Mouse (Mus musculus) embryo, embryonic 11.5 days (tissue): Measurements from ENCODE around the gene Tbl3.
"Not testable (repeated sequence)": the region's sequence is repeated elsewhere in the genome, so short reads cannot be mapped to it uniquely, and the experiment has no call there.

Experiments used
- DNase-seq: peaks from one replicate; pipeline ENCODE4 v3.0.0-alpha.2; 2012; ENCODE audit warnings: low read depth, low spot score

Gene Tbl3

DNA sequence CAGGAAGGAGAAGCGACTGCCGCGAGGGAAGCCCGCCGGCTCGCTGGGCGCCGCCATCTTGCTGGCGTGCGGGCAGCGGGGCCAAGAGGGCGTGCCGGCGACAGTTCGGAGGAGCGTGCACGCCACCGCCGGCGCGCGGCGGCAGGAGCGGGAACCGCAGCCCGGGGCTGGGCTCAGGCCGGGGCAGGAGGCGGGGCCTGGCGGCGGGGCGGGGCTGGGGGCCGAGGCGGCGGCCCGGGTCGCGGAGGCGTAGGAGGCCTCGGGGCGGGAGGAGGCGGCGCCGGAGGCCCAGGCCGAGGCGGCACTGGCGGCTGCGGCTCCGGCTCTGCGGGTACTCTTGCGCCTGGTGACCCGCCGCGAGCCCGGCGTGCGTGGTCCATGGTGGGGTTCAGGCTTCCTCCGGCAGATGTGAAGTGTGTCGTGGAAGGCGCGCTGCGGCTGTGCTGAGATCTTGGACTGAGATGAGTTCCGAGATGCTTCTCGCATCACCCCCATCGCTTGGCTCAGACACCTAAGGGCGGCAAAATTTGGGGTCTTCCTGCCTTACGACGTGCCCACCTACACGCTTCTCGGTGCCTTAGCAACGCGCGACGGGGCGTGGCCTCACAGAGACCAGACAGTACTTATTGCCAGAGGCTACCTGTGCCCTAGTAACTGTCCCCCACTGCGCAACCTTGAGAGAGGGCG lies 11.3 kb downstream of the Tbl3 start, which contains the start of the genes Gfer and Noxo1:
Gene Gfer (minus strand): TSS at position 146 of the 687 bp plus-strand sequence.
Gene Noxo1 (plus strand): TSS at position 224 of the 687 bp plus-strand sequence.
- DNase-seq = peak; percentile 80

DNA sequence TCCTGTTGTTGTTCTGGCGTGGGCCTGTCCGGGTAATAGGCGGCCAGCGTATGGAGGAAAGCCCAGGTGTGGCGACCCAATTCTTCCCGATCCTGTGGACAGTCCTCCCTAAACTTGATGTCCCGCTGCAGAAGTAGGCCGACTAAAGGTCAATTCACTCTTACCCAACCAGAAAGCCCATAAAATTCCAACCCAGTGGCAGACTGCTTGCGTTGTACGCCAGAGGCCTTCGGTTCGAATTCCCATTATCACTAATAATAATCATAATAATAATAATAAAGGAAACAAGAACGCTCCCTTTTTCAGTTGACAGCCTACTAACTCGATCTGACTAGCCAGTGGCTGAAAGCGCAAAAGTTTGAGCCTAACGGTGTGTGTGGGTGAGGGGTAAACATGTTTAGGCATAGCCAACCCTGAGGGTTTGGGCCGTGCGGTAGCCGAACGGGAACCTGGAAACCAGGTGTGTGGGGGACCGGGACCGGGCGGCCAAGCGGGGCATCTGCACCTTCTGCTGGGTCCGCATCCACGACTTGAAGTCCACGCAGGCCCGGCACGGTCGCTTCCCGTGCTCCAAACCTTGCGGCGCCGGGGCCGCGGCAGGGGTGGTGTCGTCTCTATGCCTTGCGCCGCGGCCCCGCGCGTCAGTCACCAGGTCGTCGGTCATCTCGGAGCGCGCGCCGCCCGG lies 12.0 kb downstream of the Tbl3 start:
- no peak for DNase-seq

DNA sequence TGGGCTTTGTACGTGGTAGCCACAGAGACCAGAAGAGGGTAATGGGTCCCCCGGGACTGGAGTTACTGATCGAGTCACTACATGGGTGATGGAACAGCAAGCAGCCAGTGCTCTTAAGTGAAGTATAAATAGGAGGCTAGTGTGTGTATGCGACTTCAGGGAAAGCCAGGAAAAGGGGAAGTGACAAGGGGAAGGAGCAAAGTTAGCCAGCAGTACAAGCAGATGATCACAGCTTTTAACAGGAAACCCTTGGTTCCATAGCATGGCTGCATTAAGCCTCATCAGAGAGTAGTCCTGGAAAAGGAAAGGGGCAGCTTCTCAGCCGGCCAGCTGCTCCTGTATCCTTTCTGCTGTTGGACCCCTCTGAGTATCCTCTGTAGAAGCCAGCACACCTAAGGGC lies 15.1 kb downstream of the Tbl3 start:
- DNase-seq = no peak

DNA sequence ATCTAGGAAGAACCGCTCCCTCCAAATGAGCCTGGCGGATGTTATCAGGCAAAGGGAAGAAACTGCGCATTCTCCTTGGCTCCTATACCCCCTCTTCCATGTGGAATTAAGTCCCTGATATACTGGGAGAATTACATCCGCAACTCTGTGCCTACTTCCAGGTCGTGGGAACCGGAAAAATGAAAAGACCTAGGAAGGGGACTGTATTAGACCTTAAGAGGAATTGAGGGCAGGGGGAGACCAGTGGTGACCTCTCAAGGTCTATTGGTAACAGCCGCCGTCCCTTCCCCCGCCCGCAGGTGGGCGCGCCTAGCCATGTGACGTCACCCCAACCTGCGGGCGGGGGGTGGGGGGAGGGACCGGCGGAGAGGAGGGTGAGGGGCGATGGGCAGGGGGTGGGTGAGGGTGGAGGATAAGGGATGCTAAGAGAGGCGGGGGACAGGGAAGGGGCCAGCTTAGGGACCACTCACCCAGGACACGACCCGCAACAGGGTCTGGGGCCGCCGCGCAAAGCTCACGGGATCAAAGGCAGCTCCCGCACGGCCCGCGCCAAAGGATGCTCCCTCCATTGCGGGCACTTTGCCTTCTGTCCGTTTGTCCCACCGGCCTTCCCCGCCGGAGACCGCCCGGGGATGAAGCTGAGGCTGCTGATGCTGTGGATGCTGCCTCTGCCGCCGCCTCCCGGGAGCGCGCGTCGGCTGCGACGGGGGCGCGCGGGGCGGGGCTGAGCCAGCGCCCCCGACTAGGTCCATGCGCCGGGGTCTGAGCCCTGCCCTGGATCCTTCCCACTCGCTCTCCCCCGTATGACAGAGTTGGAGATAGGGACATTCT lies 18.0 kb downstream of the Tbl3 start, which contains the start of gene Syngr3:
Gene Syngr3 (minus strand): TSS at position 705 of the 831 bp plus-strand sequence.
- DNase-seq = no peak

DNA sequence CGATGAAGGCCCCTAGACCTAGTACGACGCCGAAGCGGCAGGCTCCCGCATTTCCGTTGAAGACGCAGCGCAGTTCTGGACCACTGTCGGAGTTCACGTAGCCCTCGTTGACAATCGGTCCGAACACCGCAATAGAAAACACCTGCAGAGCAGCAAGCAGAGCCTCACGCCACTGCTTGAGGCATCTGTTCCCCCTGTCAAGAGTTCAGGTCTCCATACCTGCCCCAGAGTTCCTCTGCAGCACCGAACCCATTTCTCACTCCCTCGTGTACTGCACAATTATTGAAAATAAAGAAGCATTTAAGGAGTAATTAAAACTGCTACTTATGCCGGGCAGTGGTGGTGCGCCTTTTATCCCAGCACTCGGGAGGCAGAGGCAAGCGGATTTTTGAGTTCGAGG lies 19.9 kb downstream of the Tbl3 start:
- no peak for DNase-seq

DNA sequence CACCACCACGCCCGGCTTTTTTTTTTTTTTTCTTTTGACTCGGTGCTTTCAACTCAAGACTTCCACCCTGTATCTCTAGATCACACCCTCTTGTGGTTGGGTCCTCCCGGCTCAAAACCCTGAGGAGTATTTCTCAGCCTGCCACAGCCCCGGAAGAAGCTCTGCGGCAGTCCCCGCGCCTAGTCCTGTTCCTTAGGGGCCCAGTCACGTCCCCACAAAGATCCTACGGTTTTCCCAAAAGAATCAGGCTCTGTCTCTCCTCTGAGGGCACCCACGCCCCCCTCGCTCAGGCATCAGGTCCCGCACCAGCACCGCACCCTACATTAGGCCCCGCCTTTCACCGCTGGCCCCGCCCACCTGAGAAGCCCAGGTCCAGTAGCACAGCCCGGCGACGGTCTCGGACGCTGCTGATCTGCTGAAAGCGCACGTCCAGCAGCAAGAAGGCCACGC lies 20.3 kb downstream of the Tbl3 start:
- no peak for DNase-seq

DNA sequence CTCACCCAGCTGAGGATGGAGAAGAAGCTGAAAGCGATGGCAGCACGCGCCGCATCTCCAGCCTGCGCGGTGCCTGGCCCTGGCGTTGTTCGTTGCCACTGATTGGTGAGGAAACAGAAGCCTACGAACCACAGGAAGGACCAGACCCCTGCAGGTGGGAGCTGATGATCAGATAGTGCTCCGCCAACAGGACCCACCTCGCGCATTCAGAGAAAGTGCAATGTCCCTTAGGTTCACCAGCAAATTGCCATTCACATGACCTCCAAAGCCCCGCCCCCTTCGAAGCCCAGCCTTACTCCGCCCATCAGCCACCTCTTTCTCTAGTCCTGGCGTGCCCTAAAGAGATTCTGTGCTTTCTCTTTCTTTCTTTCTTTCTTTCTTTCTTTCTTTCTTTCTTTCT lies 20.9 kb downstream of the Tbl3 start:
- DNase-seq = no peak

DNA sequence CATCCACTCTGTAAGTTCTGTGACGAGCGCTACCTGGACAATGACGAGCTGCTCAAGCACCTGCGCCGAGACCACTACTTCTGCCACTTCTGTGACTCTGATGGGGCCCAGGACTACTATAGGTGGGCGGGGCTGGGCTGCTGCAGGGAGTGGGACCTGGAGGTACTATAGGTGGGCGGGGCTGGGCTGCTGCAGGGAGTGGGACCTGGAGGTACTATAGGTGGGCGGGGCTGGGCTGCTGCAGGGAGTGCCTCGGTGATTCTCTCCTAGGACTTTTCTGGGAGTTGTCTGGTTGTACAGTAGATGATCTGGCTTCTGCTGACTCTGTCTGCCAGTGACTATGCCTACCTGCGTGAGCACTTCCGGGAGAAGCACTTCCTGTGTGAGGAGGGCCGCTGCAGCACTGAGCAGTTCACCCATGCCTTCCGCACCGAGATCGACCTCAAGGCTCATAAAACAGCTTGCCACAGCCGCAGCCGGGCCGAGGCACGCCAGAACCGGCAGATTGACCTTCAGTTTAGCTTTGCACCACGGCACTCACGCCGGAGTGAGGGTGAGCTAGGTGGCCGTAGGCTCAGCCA lies 29.9 kb downstream of the Tbl3 start:
- DNase-seq = no peak

DNA sequence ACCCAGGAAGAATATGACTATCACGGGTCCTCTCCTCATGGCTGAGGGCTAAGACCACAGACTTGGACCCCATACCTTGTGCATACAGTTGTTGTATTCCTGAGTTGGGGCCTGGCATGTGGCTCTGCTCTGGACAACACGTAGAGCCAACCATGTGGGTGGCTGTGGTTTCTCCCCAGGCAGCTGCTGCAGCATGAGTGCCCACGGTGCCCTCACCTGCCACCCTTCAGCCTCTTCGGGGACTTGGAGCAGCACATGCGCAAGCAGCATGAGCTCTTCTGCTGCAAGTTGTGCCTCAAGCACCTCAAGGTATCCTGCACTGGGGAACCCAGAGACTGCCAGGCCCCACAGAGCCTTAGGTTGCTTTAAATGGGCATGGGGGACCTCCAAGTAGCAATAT lies 30.6 kb downstream of the Tbl3 start:
- no peak for DNase-seq

DNA sequence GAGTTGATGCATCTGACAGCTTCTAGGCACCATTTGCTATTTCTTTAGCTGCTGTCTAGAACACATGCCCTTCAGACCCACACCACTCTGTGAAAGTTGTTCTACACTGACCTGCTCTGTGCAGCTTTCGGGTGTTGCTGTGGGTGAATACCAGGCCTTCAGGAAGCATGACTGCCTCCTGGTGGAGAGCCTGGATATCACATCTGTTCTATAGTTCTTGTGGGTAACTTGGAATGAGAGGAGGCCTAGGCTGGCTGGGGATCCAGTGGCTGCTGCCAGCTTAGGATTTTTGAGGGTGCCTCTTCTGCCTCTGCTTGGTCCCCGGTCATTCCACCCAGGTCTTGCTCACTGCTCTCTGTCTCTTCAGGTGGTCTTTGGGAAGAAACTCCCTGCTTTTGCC lies 31.3 kb downstream of the Tbl3 start:
- DNase-seq = peak; percentile 56

DNA sequence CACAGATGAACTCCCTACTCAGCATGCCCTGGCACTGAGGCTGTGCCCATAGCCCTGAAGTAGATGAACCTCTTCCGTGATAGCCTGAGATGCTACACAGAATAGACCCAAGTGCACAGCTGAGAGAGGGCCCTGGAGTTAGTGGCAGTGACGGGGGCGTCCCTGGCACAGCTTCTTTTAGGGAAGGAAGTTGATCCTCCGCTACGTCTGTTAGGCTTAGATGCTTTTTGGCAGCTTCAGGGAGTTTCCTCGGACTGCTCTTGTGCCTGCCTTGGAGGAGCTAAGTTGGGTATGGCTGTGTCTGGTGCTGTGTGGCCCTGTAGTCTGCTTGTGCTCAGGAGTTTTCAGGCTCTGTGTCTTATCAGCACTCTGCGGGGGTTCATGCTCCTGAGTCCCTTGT lies 33.2 kb downstream of the Tbl3 start:
- DNase-seq = no peak

DNA sequence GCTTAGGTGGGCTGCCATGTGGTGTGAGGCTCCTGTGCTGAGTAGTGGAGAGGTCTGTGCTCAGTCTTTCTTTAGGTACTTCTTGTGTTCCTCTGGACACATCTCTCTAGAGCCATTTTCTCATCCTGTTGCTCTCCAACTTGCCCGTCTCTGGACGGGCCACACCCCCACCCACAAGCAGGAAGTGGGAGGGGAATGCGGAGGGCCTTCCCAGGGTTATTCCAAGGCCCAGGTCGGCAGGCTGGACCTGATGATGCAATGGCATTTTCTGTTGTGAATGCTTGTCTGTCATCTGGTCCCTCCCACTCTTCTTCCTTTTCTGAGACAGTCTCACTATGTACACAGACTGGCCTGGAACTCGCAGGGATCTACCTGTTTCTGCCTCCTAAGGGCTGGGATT lies 35.3 kb downstream of the Tbl3 start:
- no peak for DNase-seq

DNA sequence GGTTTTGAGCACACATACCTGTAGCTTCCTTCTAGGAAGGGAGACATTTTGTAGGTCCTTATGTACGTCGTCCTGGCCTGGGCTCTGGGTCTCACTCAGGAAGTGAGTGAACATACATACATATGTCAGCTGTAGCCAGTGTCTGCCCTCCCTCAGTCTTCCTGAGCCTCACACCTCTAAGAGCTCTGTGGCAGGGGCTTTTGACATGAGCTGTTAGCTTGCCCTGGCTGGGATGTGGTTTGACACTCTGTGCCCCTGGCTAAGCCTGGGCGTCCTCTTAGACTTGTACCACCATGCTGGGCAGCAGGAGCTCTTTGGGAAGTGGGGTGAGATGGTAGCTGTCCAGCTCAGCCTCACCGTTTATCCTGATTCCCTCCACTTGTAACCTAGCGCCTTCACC lies 36.1 kb downstream of the Tbl3 start:
- no peak for DNase-seq

DNA sequence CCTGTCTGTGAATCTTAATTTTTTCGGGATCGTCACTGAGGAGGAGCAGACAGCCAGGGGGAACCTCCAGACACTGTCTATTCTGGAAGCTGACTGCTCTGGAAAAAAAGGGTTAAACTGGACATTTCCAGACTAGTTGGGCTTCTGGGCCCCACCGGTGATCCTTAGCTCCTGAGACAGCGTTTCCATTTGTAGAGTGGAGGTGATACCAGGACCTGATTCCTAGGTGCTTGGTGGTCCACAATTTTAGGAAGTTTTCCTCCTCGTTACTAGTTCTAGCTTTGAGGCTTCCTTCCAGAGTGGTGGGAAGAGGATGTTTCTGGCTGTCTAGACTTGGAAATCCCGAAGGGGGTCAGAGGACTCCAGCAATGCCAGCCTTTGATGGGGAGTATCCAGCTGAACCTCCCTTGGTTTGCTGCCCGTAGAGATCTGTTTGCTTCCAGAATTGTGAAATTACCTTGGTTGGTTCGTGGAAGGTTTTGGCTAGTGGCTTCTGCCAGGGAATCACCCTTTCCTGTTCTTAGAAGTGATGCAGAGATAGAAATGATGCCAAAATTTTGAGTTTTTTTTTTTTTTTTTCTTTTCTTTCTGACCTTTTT lies 37.1 kb downstream of the Tbl3 start:
- no peak for DNase-seq

DNA sequence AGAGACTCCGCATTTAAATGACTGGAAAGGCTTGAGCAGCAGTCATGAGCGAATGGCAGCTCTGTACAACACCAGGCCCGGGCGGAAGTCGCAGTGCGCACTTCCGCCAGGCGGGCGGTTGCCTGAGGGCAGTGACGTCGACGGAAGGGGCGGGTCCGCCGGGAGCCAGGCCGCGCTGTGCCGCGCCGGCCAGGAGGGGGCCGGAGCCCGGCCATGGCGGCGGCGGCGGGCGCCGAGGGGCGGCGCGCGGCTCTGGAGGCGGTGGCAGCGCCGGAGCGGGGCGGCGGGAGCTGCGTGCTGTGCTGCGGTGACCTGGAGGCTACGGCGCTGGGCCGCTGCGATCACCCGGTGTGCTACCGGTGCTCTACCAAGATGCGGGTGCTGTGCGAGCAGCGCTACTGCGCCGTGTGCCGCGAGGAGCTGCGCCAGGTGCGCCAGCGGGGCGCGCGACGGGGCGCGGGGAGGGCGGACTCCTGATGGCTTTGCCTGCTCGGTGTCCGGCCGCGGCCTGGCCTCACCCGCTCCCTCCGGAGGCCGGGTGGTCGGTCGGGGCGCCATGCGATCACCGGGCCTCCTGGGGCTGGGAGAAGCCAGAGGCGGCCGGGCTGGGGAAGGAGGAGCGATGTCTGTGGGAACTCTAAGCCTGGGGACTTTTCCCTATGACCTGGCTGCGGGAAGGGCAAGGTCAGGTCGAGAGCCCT lies 37.8 kb downstream of the Tbl3 start, which contains the start of gene Zfp598:
Gene Zfp598 (plus strand): TSS at position 143 of the 701 bp plus-strand sequence.
- DNase-seq = peak; percentile 85

DNA sequence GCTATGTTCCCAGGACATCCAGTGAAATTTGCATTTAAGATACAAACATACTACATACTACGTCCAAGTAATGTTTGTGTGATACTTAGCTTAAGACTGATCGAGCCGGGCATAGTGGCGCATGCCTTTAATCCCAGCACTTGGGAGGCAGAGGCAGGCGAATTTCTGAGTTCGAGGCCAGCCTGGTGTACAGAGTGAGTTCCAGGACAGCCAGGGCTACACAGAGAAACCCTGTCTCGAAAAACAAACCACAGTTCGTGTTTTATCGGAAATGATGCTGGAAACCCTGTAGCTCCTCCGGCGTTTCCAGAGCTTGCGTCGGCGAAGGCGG lies 38.3 kb downstream of the Tbl3 start:
- DNase-seq = not testable (repeated sequence)

DNA sequence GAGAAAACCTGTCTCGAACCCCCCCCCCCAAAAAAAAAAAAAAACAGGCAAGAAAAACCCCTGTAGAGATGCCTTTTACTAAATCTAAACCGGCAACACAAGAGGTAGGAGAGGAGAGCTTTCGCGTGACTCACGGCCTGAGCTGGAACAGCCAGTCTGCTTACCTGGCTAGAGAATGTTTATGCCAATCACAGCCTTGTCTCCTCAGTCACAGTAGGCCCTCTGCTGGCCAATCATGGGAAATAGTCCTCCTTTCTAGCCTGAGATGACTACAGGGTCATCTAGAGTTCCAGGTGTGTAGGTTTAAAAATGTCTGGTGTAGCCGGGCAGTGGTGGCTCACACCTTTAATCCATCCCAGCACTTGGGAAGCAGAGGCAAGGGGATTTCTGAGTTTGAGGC lies 40.0 kb downstream of the Tbl3 start:
- DNase-seq = no peak

DNA sequence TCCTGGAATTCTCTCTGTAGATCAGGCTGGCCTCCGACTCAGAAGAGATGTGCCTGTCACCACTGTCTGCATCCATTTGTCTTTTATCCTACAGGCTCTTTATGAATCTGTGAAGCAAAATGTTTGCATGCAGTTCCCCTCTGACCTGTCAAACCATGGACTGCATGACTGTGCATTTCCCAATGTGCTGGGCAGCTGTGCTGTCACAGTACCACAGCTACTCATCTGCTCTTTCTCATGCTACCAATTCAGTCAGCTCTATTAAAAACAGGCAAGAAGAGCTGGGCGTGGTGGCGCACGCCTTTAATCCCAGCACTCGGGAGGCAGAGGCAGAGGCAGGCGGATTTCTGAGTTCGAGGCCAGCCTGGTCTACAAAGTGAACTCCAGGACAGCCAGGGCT lies 40.4 kb downstream of the Tbl3 start:
- not testable (repeated sequence) for DNase-seq

DNA sequence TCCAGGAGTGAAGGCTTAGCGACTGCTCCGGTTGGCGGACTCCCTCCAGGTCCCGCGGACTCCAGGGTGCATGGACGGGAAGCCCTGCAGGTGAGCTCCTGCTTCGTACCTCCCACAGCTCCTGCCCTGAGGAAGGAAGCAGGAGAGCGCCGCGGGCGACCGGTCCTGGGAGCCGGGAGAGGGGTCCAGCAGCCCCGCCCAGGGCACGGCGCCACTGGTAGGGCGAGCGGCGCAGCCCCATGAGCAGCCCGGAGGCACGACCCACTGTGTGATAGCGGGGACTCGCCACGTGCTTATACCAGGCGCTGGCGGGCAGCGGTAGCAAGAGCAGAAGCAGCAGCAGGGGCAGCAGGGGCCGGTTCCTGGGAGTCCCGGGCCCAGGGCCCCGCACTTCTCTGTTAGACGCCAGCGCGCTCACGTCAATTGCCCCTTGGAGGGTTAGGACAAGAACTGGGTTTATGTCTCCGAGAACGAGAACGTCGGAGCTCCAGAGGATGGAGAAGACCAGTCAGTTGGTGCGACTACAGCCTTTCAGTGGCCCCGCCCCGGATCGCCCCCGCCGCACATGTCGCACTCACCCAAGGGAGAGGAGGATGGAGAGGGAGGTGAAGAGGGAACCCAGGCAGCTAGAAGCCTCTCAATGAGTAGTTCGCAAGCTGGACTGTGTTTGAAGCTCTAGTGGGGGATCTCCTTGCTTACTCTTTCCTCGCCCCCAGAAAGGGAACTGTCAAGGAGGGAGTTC lies 49.3 kb downstream of the Tbl3 start, which contains the start of gene Npw:
Gene Npw (minus strand): TSS at position 441 of the 742 bp plus-strand sequence.
- DNase-seq = no peak

DNA sequence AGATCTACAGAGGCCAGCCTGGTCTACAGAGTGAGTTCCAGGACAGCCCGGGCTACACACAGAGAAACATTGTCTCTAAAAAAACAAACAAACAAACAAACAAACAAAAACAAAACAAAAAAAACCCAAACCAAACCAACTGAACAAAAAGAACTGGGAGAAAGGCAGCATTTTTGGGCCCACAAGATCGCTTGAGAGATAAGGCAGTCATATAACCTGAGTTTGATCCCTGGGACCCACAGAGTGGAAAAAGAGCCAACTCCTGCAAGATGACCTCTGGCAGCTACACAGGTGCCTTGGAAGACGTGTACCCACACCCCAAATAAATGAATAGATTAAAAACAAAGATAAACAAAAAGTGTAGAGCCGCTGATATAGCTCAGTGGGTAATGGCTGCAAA lies 52.5 kb downstream of the Tbl3 start:
- DNase-seq = no peak
